Mouse (Mus musculus): ENCODE data around the gene Chd2. TPM values are rescaled to one million over a fixed set of nuclear protein-coding genes. Genes with fewer than 3 reads are reported as not detected.
"Not testable (repeated sequence)": the region's sequence is repeated elsewhere in the genome, so short reads cannot be mapped to it uniquely, and the experiment has no call there.

The Chd2 gene
- polyA plus RNA-seq, 1 experiment from 2014 or later: 64.4 TPM

GRCm38 (mm10) chr7:73523183-73523582 is 18.4 kb downstream of the Chd2 start:
- H3K9ac ChIP-seq (ENCODE audit: low read depth, low read length): no peak overlapping the region
- no peaks in the 10 kb centered on the region for H3K9me3 ChIP-seq (ENCODE audit: control insufficient read depth, low read length)
- H3K27ac ChIP-seq (ENCODE audit: low read depth, low read length): no peak overlapping the region
- H3K27me3 ChIP-seq (ENCODE audit: control insufficient read depth, insufficient read depth, low read length): no peaks in the 10 kb centered on the region
- ATAC-seq (ENCODE audit: low FRiP score) (no peak), DNase-seq (ENCODE audit: low spot score) (no peak)
- H3K4me2 ChIP-seq (replicated peaks; ENCODE audit: low read depth, low read length): no peak overlapping the region
- no peak overlapping the region for H3K4me3 ChIP-seq (ENCODE audit: low read depth, low read length)
- WGBS: 88% methylated on average over 6 of the region's 6 CpGs
- H3K4me1 ChIP-seq (replicated peaks; ENCODE audit: control insufficient read depth, insufficient read depth, low read length): no peaks in the 10 kb centered on the region
- H3K36me3 ChIP-seq (ENCODE audit: control insufficient read depth, insufficient read depth, low read length): 0 out of 2 replicates have a peak, but pooled peaks cover 4% of the 10 kb centered on the region

- WGBS: 83% methylated on average over 11 of the region's 11 CpGs
- Histone ChIP-seq H3K27ac (ENCODE audit: low read depth, low read length) (peak overlapping the region; percentile 55; the same call in 1 of the 2 replicates), H3K4me1 (replicated peaks; ENCODE audit: control insufficient read depth, insufficient read depth, low read length) (no peaks in the 10 kb centered on the region), H3K4me3 (ENCODE audit: low read depth, low read length) (no peak overlapping the region), H3K9ac (ENCODE audit: low read depth, low read length) (no peak overlapping the region), H3K9me3 (ENCODE audit: control insufficient read depth, low read length) (no peaks in the 10 kb centered on the region), H3K27me3 (ENCODE audit: control insufficient read depth, insufficient read depth, low read length) (no peaks in the 10 kb centered on the region), H3K36me3 (ENCODE audit: control insufficient read depth, insufficient read depth, low read length) (peaks cover 11% of the 10 kb centered on the region), H3K4me2 (replicated peaks; ENCODE audit: low read depth, low read length) (no peak overlapping the region)
- no peak for ATAC-seq (ENCODE audit: low FRiP score)
- no peak for DNase-seq (ENCODE audit: low spot score)
Observed at GRCm38 (mm10) chr7:73521277-73522193, 20.1 kb downstream of the Chd2 start.

GRCm38 (mm10) chr7:73520231-73520630 is 21.4 kb downstream of the Chd2 start:
- DNase-seq (ENCODE audit: low spot score): no peak
- H3K27me3 ChIP-seq (ENCODE audit: control insufficient read depth, insufficient read depth, low read length): no peaks in the 10 kb centered on the region
- no peak overlapping the region for H3K4me2 ChIP-seq (replicated peaks; ENCODE audit: low read depth, low read length)
- peaks cover 11% of the 10 kb centered on the region for H3K36me3 ChIP-seq (ENCODE audit: control insufficient read depth, insufficient read depth, low read length)
- no peaks in the 10 kb centered on the region for H3K9me3 ChIP-seq (ENCODE audit: control insufficient read depth, low read length)
- no peak overlapping the region for H3K27ac ChIP-seq (ENCODE audit: low read depth, low read length)
- 92% methylated on average over 10 of the region's 10 CpGs for WGBS
- no peaks in the 10 kb centered on the region for H3K4me1 ChIP-seq (replicated peaks; ENCODE audit: control insufficient read depth, insufficient read depth, low read length)
- no peak for ATAC-seq (ENCODE audit: low FRiP score)
- no peak overlapping the region for H3K4me3 ChIP-seq (ENCODE audit: low read depth, low read length)
- H3K9ac ChIP-seq (ENCODE audit: low read depth, low read length): no peak overlapping the region

- WGBS: 93% methylated on average over 16 of the region's 16 CpGs
- DNase-seq (ENCODE audit: low spot score) (no peak), ATAC-seq (ENCODE audit: low FRiP score) (no peak)
- Histone ChIP-seq H3K9me3 (ENCODE audit: control insufficient read depth, low read length) (no peaks in the 10 kb centered on the region), H3K4me3 (ENCODE audit: low read depth, low read length) (no peak overlapping the region), H3K27me3 (ENCODE audit: control insufficient read depth, insufficient read depth, low read length) (no peaks in the 10 kb centered on the region), H3K27ac (ENCODE audit: low read depth, low read length) (no peak overlapping the region), H3K4me1 (replicated peaks; ENCODE audit: control insufficient read depth, insufficient read depth, low read length) (no peaks in the 10 kb centered on the region), H3K4me2 (replicated peaks; ENCODE audit: low read depth, low read length) (no peak overlapping the region), H3K36me3 (ENCODE audit: control insufficient read depth, insufficient read depth, low read length) (peaks cover 14% of the 10 kb centered on the region), H3K9ac (ENCODE audit: low read depth, low read length) (no peak overlapping the region)
Observed at GRCm38 (mm10) chr7:73519060-73519796, 22.4 kb downstream of the Chd2 start.

DNA sequence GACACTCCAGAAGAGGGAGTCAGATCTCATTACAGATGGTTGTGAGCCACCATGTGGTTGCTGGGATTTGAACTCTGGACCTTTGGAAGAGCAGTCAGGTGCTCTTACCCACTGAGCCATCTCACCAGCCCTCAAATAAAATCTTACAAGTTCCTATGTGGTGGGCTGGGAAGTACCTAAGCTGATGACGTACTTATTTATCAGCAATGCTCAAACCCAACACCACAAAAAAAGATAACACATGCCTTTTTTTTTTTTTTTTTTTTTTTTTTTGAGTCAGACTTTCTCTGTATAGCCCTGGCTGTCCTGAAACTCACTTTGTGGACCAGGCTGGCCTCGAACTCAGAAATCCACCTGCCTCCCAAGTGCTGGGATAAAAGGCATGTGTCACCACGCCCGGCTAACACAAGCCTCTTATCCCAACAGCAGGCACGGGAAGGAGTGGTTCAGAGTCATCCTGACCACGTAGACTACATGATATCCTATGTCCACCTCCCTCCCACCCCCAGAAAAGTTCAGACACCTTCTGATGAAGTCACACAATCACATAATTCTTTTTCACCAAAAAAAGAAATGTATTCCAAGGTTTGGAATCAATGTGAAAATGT is 23.2 kb downstream of the Chd2 start:
- DNase-seq (ENCODE audit: low spot score); H3K9ac ChIP-seq (ENCODE audit: low read depth, low read length); H3K9me3 ChIP-seq (ENCODE audit: control insufficient read depth, low read length); H3K4me1 ChIP-seq (replicated peaks; ENCODE audit: control insufficient read depth, insufficient read depth, low read length); H3K27me3 ChIP-seq (ENCODE audit: control insufficient read depth, insufficient read depth, low read length); H3K4me2 ChIP-seq (replicated peaks; ENCODE audit: low read depth, low read length); H3K4me3 ChIP-seq (ENCODE audit: low read depth, low read length); ATAC-seq (ENCODE audit: low FRiP score); H3K27ac ChIP-seq (ENCODE audit: low read depth, low read length): not testable (repeated sequence)
- 93% methylated on average over 6 of the region's 6 CpGs for WGBS
- H3K36me3 ChIP-seq (ENCODE audit: control insufficient read depth, insufficient read depth, low read length): peaks cover 14% of the 10 kb centered on the region

- Histone ChIP-seq H3K4me1 (replicated peaks; ENCODE audit: control insufficient read depth, insufficient read depth, low read length) (no peaks in the 10 kb centered on the region), H3K4me2 (replicated peaks; ENCODE audit: low read depth, low read length) (no peak overlapping the region), H3K36me3 (ENCODE audit: control insufficient read depth, insufficient read depth, low read length) (peaks cover 17% of the 10 kb centered on the region), H3K27me3 (ENCODE audit: control insufficient read depth, insufficient read depth, low read length) (no peaks in the 10 kb centered on the region), H3K9me3 (ENCODE audit: control insufficient read depth, low read length) (no peaks in the 10 kb centered on the region), H3K4me3 (ENCODE audit: low read depth, low read length) (no peak overlapping the region), H3K9ac (ENCODE audit: low read depth, low read length) (no peak overlapping the region), H3K27ac (ENCODE audit: low read depth, low read length) (no peak overlapping the region)
- WGBS: 73% methylated on average over 1 of the region's 1 CpGs
- ATAC-seq (ENCODE audit: low FRiP score): no peak
- no peak for DNase-seq (ENCODE audit: low spot score)
Observed at GRCm38 (mm10) chr7:73517432-73518054, 24.1 kb downstream of the Chd2 start.

- DNase-seq (ENCODE audit: low spot score): no peak
- no peak overlapping the region for H3K9ac ChIP-seq (ENCODE audit: low read depth, low read length)
- H3K9me3 ChIP-seq (ENCODE audit: control insufficient read depth, low read length): no peaks in the 10 kb centered on the region
- H3K27ac ChIP-seq (ENCODE audit: low read depth, low read length): no peak overlapping the region
- no peak for ATAC-seq (ENCODE audit: low FRiP score)
- H3K4me2 ChIP-seq (replicated peaks; ENCODE audit: low read depth, low read length): no peak overlapping the region
- H3K4me1 ChIP-seq (replicated peaks; ENCODE audit: control insufficient read depth, insufficient read depth, low read length): no peaks in the 10 kb centered on the region
- H3K36me3 ChIP-seq (ENCODE audit: control insufficient read depth, insufficient read depth, low read length): peaks cover 17% of the 10 kb centered on the region
- no peaks in the 10 kb centered on the region for H3K27me3 ChIP-seq (ENCODE audit: control insufficient read depth, insufficient read depth, low read length)
- H3K4me3 ChIP-seq (ENCODE audit: low read depth, low read length): no peak overlapping the region
- WGBS: 89% methylated on average over 5 of the region's 5 CpGs
Observed at GRCm38 (mm10) chr7:73516820-73517219, 24.8 kb downstream of the Chd2 start.

GRCm38 (mm10) chr7:73514560-73514959 is 27.1 kb downstream of the Chd2 start:
- H3K27ac ChIP-seq (ENCODE audit: low read depth, low read length): no peak overlapping the region
- H3K36me3 ChIP-seq (ENCODE audit: control insufficient read depth, insufficient read depth, low read length): peaks cover 19% of the 10 kb centered on the region
- no peak overlapping the region for H3K4me2 ChIP-seq (replicated peaks; ENCODE audit: low read depth, low read length)
- H3K27me3 ChIP-seq (ENCODE audit: control insufficient read depth, insufficient read depth, low read length): no peaks in the 10 kb centered on the region
- H3K4me3 ChIP-seq (ENCODE audit: low read depth, low read length): no peak overlapping the region
- no peaks in the 10 kb centered on the region for H3K4me1 ChIP-seq (replicated peaks; ENCODE audit: control insufficient read depth, insufficient read depth, low read length)
- ATAC-seq (ENCODE audit: low FRiP score): no peak
- no peak for DNase-seq (ENCODE audit: low spot score)
- H3K9me3 ChIP-seq (ENCODE audit: control insufficient read depth, low read length): no peaks in the 10 kb centered on the region
- H3K9ac ChIP-seq (ENCODE audit: low read depth, low read length): no peak overlapping the region
- WGBS: 91% methylated on average over 4 of the region's 4 CpGs
